Mouse (Mus musculus) ZHBTc4 (cell line): ENCODE data around the gene Prickle3.
"Not testable (repeated sequence)": the region's sequence is repeated elsewhere in the genome, so short reads cannot be mapped to it uniquely, and the experiment has no call there.

Experiments used
- DNase-seq: peaks from one replicate; pipeline ENCODE4 v3.0.0-alpha.2; 2011; ENCODE audit warnings: low read depth, low spot score

The Prickle3 gene

DNA sequence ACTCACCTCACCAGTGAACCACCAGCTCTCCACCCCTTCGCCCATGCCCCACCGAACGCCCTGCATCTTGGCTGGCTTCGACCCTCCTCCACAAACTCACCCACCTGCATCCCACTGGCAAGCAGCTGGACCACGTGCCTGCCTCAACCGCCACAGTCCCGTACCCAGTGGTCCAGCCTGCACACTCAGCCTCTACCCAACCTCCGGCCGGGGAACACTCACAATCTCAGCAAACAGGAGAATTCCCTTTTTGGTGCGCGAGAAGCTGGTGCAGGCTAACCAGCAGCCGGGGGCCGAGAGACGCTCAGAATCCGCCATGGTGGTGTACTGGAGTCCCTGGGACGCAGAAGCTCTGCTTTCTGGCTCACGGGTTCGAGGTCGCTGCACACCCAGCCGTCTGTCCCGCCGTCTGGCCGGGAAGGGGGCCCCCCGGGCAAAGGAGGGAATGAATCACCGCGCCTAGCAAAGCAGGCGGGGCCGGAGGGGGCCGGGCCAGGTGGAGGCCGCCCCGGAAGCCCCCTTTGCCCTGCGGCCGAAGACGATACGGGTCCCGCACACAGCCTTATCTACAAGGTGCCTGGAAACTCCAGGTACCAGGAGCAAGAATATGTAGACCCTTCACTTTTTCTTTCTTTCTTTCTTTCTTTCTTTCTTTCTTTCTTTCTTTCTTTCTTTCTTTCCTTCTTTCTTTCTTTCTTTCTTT lies 14.0 kb downstream of the Prickle3 start, which contains the start of gene Plp2:
Gene Plp2 (minus strand): TSS at position 470 of the 703 bp plus-strand sequence.
- peak; percentile 55 for DNase-seq

DNA sequence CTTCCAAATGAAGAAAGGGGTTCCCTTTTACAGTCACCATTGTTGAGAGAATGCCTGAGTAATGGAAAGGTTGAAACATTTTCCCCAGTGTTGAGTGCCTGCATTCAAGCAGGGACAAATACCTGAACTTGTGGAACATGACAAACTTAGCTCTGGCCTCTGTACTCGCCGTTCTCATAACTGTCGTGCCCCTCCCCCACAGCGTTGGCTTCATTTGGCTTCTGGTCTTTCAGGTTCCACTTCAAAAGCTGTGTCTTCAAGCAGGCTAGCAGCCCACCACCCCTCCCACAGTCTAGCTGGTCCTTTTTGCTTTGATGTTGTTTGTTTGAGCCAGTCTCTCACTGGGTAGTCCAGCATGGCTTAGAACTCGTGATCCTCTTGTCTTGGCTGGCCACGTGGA lies 15.7 kb downstream of the Prickle3 start:
- DNase-seq, result no peak

DNA sequence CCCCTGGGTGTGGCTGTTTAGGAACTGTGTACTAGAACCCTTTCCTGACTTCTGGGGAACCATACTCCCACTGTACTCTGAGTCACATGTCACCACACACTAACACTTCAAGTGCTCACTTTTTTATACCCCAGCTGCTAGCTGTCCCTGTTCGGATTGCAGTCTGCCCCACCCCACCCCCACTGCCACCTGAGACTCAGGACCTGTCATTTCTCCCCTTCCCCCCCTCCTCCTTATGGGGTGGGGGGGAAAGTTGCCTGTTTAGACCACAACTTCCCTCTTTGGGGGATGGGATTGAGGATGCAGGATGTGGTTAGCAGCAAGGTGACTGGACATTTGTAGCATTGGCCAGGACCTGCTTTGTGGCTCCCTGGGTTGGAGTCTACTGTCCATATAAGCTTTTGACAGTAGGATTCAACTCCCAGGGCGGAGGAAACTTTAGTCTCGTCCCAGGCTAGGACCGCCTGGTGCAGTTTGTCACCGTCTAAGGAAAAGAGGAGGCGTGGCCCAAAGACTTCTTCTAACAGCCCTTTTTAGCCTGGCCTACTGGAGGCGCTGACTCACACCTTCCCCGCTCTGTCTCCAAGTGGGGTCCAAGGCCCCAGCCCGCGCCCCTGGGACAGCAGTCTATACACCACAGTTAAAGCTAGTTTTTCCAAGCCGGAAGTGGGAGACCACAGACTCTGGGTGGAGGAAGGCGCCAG lies 16.7 kb downstream of the Prickle3 start:
- DNase-seq, result peak; percentile 76

DNA sequence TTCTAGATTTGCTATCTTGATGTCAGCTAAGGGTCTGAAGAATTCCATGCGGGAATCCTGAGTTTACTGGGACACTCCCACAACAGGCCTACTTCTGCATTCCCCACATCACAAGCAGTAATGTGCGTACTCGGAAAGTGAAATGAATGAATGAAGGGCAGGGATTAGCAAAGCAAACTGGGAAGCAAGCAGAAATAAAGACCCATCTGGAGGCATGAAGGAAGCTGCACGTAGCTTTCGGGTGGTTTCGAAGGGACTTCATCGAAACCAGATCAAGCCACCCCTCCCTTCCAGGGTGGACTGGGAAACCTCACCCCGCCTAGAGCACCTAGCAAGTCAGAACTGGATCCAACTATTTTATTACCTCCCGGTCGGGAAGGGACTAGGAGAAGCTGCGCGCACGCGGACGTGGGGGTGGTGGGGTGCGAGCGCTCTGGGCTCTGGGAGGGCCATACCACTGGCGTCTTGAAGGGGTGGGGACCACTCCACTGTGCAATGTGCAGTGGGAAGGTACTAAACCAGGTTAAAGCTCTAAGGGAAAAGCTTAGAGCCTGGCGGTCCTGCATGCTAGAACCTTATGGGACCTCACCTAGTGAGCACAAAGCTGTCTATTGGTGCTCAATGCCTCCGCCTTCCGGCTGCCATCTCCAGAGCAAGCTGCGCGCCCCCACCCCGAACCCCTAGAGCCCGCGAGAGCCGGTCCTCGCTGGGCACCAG lies 17.4 kb downstream of the Prickle3 start:
- peak; percentile 88 for DNase-seq

DNA sequence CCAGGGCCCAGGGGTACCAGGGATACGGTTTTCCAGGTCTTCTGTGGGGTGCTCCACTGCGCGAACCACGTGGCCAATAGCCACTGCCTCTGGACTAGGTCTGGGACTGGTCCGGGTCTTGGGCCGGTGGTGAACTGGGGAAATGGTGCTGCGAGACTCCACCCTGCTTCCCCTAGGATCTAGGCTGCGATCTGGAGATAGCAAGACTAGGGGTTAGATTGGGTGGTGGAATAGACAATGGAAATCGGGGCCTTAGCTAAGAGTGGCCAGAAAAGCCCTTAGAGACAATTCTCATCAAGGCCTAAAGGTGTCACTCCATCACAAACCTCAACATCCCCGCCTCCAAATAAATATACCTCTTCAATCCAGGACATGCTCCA lies 17.9 kb downstream of the Prickle3 start:
- DNase-seq, result peak; percentile 43

DNA sequence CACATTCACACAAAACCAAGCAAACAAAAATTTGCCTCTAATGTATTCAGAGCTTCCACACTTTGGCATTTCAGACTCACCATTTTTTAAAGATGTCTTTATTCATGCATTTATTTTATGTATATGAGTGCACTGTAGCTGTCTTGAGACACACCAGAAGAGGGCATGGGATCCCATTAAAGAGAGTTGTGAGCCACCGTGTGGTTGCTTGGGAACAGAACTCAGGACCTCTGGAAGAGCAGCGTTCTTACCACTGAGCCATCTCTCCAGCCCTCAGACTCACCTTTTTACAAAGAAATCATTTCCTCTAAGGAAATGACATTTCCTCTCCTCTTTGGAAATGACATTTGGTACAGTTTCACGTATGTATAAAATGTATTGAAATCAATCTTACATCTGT lies 21.9 kb downstream of the Prickle3 start:
- DNase-seq, result no peak

DNA sequence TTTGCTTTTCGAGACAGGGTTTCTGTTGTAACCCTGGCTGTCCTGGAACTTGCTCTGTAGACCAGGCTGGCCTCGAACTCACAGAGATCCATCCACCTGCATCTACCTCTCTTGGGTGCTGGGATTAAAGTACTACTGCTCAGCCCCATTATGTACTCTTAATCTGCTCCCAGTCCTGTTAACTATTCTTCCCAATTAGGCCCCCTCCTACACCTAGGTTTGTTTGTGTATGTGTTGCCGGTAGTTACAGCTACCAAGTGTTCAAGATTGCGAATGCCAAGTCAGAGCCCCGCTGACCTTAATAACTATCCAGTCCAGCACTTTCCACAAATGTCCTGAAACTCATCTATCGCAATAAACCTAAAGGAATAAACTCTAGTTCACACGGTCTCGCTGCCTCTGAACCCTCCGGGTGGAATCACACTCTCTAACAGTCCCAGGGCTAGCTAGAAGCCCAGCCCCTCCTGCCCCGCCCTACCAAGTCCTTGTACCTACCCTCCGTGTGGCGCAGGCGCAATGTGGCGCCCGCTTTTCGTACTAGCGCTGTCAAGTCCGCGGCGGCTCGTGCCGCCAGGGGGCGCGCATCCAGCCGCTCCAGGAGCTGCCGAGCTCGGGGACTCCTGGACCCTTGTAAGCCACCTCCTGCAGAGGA lies 22.5 kb downstream of the Prickle3 start:
- peak; percentile 97 for DNase-seq

DNA sequence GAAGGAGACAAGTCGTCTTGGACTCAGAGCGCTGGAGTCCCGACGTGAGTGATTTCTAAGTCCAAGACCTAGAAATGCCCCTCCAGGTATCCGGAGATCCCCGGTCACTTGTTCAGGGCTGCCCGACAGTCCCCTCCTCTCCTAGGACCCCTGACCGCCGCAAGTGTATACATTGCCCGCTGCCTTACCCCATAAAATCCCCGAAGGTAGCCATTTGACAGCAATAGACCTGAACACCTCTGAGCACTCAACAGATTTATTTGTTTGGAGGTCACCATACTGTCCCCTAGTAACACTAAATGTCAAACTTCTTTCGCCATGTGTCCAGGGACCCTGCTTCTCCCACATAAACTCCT lies 23.0 kb downstream of the Prickle3 start:
- DNase-seq, result no peak

DNA sequence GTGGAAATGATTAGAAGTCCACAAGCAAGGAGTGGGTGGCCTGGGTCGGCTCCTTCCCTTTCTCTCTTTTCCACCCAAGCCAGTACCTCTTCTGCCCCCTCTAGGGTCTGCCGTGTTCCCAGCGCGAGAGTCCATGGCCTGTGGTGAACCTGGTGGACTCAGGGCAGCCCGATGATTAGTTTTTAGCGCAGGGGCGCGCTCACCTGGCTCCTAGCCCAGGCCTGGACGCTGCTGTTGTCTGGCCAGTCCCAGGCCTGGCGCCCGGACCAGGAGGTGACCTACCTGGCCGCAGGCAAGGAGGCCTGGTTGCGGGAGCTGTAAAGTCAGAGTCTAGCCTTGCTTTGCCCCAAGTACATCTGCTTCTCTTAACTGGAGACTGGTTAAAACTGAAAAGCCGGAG lies 23.8 kb downstream of the Prickle3 start, which contains the start of gene Magix:
Gene Magix (minus strand): TSS at position 388 of the 400 bp plus-strand sequence.
- DNase-seq, result no peak

DNA sequence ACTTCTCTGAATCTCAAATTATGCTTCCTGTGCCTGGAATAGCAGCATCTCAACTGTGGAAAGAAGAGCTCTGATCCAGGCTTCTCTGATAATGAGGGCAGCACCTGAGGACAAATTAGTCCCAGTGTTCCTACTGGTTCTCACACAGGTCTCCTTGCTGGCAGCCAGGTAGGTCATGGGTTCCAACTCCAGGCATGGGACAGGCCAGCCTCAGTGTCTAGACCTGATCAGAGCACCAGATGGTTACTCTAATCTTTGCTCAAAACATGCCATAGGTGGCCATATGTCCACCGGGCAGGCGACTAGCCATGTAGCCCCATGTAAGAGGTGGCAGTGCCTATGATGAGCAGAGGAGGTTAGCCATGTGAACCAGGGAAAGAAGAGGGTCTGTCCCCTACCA lies 31.3 kb downstream of the Prickle3 start:
- no peak for DNase-seq

DNA sequence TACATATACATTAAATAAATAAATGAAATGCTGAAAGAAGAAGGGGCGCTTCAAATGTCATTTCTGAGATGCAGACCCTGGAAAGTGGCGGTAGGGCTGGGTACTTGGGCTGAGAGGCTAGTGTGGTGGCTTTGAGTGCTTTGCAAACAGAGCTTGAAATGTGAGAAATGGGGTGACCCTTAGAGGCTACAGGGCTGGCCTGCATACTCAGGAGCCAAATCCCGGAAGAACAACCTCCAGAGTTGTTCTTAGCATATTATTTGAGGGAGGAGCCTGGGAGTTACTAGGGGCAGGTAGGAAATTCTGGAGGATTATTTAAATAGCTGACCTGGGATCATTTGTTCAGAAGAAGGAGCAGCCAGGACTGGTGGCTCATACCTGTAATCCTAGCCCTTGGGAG lies 33.4 kb downstream of the Prickle3 start:
- no peak for DNase-seq

DNA sequence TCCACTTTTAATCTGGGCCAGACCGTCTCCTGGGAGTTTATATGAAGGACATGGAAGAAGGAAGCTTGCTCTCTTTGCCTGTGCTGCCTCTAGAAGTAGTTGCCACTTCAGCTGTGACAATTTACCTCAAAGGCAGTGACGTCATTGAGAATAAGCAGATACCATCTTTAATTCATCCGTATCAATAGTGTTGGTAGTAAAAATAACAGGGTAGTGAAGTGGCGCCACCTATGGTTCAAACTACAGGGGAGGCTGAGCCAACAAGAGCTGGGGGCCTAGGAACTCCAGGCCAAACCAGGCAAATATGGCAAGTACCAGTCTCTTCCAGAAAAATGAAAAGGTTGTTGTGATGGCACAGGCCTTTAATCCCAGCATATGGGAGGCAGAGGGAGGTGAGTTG lies 35.8 kb downstream of the Prickle3 start:
- peak; percentile 63 for DNase-seq

DNA sequence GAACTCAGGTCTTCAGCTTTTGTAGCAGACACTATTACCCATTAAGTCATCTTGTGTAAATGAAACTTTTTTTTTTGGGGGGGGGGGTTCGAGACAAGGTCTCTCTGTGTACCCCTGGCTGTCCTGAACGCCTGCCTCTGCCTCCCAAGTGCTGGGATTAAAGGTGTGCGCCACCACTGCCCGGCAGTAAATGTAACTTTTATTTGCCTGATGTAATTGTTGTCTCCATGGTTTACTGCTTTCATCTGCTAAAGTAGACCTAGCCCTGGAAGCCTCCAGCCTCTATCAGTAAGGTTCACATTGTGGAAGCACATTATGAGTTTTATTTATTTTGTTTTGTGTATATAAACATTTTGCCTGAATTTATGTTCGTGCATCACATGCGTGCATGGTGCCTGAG lies 39.5 kb downstream of the Prickle3 start:
- DNase-seq, result no peak

DNA sequence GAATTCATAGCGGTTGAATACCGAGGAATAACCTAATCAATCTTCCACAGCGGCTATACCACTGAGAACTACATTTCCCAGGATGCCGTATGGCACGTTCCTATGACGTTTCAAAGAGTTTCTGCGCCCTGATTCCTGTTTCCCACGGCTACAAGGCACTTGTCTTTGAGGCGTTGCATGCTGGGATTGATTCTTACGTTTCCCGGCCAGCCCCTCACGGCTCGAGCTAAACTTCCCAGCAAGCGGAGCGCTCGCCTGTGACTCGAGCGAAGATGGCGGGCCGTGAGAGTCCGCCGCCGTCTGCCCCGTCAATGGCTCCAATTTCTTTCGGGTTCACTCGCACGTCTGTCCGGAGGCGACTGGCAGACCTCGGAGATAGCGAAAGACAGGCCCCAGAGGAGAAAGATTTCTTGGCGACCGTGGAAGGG lies 39.9 kb downstream of the Prickle3 start, which contains the start of gene Gpkow:
Gene Gpkow (plus strand): TSS at position 178 of the 428 bp plus-strand sequence.
- DNase-seq, result peak; percentile 94

DNA sequence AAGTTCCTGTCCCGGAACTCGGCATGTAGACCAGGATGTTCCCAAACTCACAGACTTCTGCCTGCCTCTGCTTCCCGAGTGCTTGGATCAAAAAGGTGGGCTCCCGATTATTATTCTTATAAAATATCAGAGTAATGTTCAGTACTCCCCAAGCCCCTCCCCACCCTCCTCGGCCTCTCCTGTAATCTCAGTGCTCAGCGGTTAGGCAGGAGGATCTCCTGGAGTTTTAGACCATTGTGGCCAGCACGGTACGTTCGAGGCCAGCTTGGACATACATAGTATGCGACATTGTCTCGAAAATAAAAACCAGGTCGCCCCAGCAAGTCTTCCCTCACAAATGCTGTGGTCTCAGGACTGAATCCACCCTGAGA lies 56.7 kb downstream of the Prickle3 start:
- not testable (repeated sequence) for DNase-seq

DNA sequence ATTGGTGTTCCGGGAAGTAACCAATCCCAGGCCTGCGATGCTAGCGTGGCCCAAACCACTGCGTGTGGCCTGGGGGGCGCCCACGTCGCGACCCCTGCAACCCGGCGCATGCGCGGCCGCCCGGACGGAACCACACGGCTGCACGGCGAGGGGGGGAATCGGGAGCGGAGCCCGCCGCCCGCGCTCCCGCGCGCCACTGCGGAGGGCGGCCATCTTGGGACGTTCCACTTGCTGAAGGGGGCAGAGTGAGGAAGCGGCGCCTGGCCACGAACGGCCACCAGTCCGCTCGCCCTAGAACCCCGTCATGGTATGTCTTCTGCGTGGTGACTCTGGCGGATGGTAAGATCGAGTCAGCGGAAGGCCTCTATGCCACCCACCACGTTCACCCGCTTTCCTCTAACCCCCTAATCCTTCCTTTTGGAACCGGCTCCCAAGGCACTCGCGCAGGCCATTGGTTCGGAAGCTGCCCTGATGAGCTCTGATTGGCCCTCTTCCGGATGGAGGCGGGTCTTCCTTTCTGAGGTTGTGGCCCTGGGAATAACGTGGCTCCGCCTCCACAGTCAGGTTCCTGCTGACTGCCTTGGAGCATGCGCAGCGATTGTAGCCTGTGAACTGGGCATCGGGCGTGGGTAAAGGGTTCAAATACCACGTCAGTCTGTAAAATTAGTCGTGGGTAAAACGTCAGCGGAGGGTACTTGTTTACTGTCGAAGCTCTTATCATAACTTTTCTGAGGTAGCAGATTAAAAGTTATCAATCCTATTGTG lies 57.3 kb downstream of the Prickle3 start, which contains the start of gene Wdr45:
Gene Wdr45 (plus strand): TSS at position 199 of the 765 bp plus-strand sequence.
- peak; percentile 96 for DNase-seq

DNA sequence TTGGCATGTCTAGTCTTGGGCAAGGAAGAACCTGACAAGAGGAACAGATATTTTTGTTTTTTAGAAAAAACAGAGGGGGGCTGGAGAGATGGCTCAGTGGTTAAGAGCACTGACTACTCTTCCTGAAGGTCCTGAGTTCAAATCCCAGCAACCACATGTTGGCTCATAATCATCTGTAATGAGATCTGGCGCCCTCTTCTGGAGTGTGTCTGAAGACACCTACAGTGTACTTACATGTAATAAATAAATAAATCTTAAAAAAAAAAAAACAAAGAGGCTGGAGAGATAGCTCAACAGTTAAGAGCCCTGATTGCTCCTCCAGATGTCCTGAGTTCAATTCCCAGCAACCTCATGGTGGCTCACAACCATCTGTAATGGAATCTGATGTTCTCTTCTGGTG lies 59.0 kb downstream of the Prickle3 start:
- DNase-seq, result peak; percentile 51
